Comparison of ENCODE assay signal across 8 mouse cellular contexts in genomic region chr15:103085831-103086671, GRCm38 (mm10).
A peak's percentile ranks its signal among the peaks of the same experiment; 100 is the strongest.
DNase-seq lines count a peak whose midpoint lies in the region; ATAC-seq and TF ChIP-seq lines count a peak whose summit lies in the region.

No protein-coding gene starts in this region.

- no peak for ATAC-seq in activated CD4-positive, CD25-positive, alpha-beta regulatory T cell, adult 4 months

- no peak overlapping the region for H3K4me3 ChIP-seq in cerebellum, adult 2 months (replicated peaks; ENCODE audit: insufficient read depth, low read depth, low read length)

- 2% methylated on average over 61 of the region's 61 CpGs for WGBS in cerebellum, adult 2 months

- TF ChIP-seq CTCF in cerebellum, adult 2 months (IDR thresholded peaks at IDR 0.05; ENCODE audit: borderline replicate concordance, insufficient read depth, low read depth, low read length): no peak

- no peak for TF ChIP-seq POLR2A in cerebellum, adult 2 months (IDR thresholded peaks at IDR 0.05; ENCODE audit: borderline replicate concordance, insufficient read depth, low read length)

- peaks cover 5% of the 10 kb centered on the region; the same call in 1 of the 2 replicates for H3K4me1 ChIP-seq in cerebellum, adult 2 months (ENCODE audit: control insufficient read depth, insufficient read depth, low read length)

- peaks cover 5% of the 10 kb centered on the region; the same call in 1 of the 2 replicates for H3K27me3 ChIP-seq in cerebellum, adult 2 months (ENCODE audit: control insufficient read depth, insufficient read depth, low read length)

- peak; percentile 10 to 12 for DNase-seq in cerebellum, adult 2 months
- DNase-seq in cerebellum, adult 9-10 months: no peak
- DNase-seq in adrenal gland, adult 2 months: peak; percentile 72
- DNase-seq in gastrocnemius, adult 18-20 months (ENCODE audit: low spot score): peak; percentile 46
- DNase-seq in kidney, adult 9 months: peak; percentile 46
- DNase-seq in lung, postnatal 4 days: peak; percentile 16 to 40
- DNase-seq in spleen, postnatal 4 days (ENCODE audit: low spot score in 2 of 2): no peak

- no peak overlapping the region for H3K27ac ChIP-seq in cerebellum, adult 2 months (ENCODE audit: insufficient read depth, low read length)

Comparison
In these comparisons a context has a peak if more than half of its experiments do, and no peak if none do; other contexts are left out.
1. DNase-seq: peak in cerebellum, adult 2 months (2 of 2), adrenal gland, adult 2 months (single experiment), gastrocnemius, adult 18-20 months (single experiment), kidney, adult 9 months (single experiment) and lung, postnatal 4 days (2 of 2); none in cerebellum, adult 9-10 months (single experiment) and spleen, postnatal 4 days (0 of 2).